11 mouse cellular contexts compared by ENCODE assay signal in the genomic region with DNA sequence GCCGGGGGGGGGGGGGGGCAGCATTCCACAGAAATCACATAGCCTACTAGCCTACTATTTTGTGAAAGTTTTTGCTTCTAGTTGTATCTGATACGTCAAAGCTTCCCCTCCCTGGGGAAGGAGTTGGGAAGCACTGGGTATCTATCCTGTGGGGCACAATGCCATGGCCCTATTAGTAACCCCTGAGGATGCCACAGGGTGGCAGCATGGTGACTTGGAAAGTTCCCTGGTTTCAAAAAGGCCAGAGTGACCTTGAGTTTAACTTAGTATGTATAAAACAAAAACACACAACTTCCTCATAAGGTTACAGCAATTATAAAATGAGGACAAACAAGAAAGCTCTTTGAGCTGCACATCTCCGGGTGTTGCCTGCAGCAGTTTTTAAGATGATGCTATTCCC. TPM values are rescaled to one million over a fixed set of nuclear protein-coding genes. Genes with fewer than 3 reads are reported as not detected.
DNase-seq lines count a peak whose midpoint lies in the region; ATAC-seq and TF ChIP-seq lines count a peak whose summit lies in the region.
"Had no signal": no experiment of that assay in that cellular context is flagged by ENCODE, and none has a peak within 500 bp of the region (broad histone marks: within the 10 kb centered on the region; RNA-seq: fewer than 3 reads in every experiment).

No protein-coding gene starts in this region.

- no peak overlapping the region for H3K27ac ChIP-seq in heart, postnatal 0 days (ENCODE audit: low read depth)
- H3K27ac ChIP-seq: forebrain, embryonic 13.5 days; midbrain, embryonic 12.5 days had no signal

- no peaks in the 10 kb centered on the region for H3K27me3 ChIP-seq in heart, postnatal 0 days (ENCODE audit: control insufficient read depth, insufficient read depth, low read length)
- no peaks in the 10 kb centered on the region for H3K27me3 ChIP-seq in splenic B cell, adult 2 months (ENCODE audit: control insufficient read depth, insufficient read depth, low read length, poor library complexity, severe bottlenecking)
- H3K27me3 ChIP-seq: forebrain, embryonic 13.5 days; midbrain, embryonic 12.5 days had no signal

- H3K4me2 ChIP-seq in heart, postnatal 0 days (ENCODE audit: low read depth, low read length), result no peak overlapping the region
- H3K4me2 ChIP-seq: forebrain, embryonic 13.5 days; midbrain, embryonic 12.5 days had no signal

- no peak for TF ChIP-seq EP300 in heart, postnatal 0 days (IDR thresholded peaks at IDR 0.05; ENCODE audit: low read depth)

- DNase-seq in heart, postnatal 0 days (ENCODE audit: low spot score), result peak; percentile 46
- DNase-seq in heart, adult 9 months (ENCODE audit: low spot score in 2 of 2), result no peak
- peak; percentile 34 for DNase-seq in ovary, postnatal 36 days (ENCODE audit: low spot score)
- DNase-seq in ovary, postnatal 10 days (ENCODE audit: low spot score), result no peak
- DNase-seq in c-Kit-positive CD71-positive TER-119-positive erythroid progenitor cells, embryonic 14.5 days (ENCODE audit: low spot score), result peak; percentile 45
- DNase-seq in splenic B cell, adult 2 months (ENCODE audit: low read depth, low spot score), result peak; percentile 47
- no peak for DNase-seq in urinary bladder, adult 2 months (ENCODE audit: low spot score)
- DNase-seq in lung, postnatal 25 days (ENCODE audit: low spot score), result no peak

- H3K4me1 ChIP-seq in heart, postnatal 0 days (ENCODE audit: control insufficient read depth, insufficient read depth), result peaks cover 8% of the 10 kb centered on the region; the same call in 1 of the 2 replicates

- peak; percentile 54 for TF ChIP-seq CTCF in heart, postnatal 0 days (IDR thresholded peaks at IDR 0.05; ENCODE audit: low read depth)

- WGBS in heart, postnatal 0 days, result 61% methylated on average over 3 of the region's 3 CpGs

- H3K4me3 ChIP-seq in heart, postnatal 0 days (ENCODE audit: low read depth, low read length), result no peak overlapping the region
- H3K4me3 ChIP-seq: forebrain, embryonic 13.5 days; midbrain, embryonic 12.5 days had no signal

- no peaks in the 10 kb centered on the region for H3K9me3 ChIP-seq in heart, postnatal 0 days (replicated peaks; ENCODE audit: control insufficient read depth, low read length)
- H3K9me3 ChIP-seq: forebrain, embryonic 13.5 days; midbrain, embryonic 12.5 days had no signal

- no peak for ATAC-seq in heart, postnatal 0 days (ENCODE audit: insufficient read depth, low read depth)

- H3K36me3 ChIP-seq in heart, postnatal 0 days (replicated peaks; ENCODE audit: control insufficient read depth, insufficient read depth, low read length), result no peaks in the 10 kb centered on the region
- H3K36me3 ChIP-seq in splenic B cell, adult 2 months (ENCODE audit: control insufficient read depth, insufficient read depth, low read length, poor library complexity, severe bottlenecking), result no peaks in the 10 kb centered on the region
- H3K36me3 ChIP-seq: midbrain, embryonic 12.5 days had no signal

- H3K9ac ChIP-seq in heart, postnatal 0 days (replicated peaks; ENCODE audit: low read depth, low read length), result no peak overlapping the region
- H3K9ac ChIP-seq: forebrain, embryonic 13.5 days; midbrain, embryonic 12.5 days had no signal

RNA-seq across cellular contexts. Expression of a gene that starts 42.8 kb away (rescaled TPM):
- total RNA-seq in heart, postnatal 0 days (2014; rRNA removed; ENCODE audit: low replicate concordance), result not detected in 2 replicates
- polyA plus RNA-seq in heart, postnatal 0 days (2015; fragmentation: Nextera tagmentation; extraction: Ambion mirVana), result 0.10 TPM in 1 of 2 replicates, not detected in the other
- 0.08 and 0.27 TPM in 2 replicates for polyA plus RNA-seq in urinary bladder, adult 2 months (2012; rRNA removed)
- polyA plus RNA-seq: forebrain, embryonic 13.5 days; intestine, embryonic 16.5 days; midbrain, embryonic 12.5 days had no signal

Comparison
In these comparisons a context has a peak if more than half of its experiments do, and no peak if none do; other contexts are left out.
1. DNase-seq: peak in heart, postnatal 0 days (single experiment), ovary, postnatal 36 days (single experiment), c-Kit-positive CD71-positive TER-119-positive erythroid progenitor cells, embryonic 14.5 days (single experiment) and splenic B cell, adult 2 months (single experiment); none in heart, adult 9 months (0 of 2), ovary, postnatal 10 days (single experiment), urinary bladder, adult 2 months (single experiment) and lung, postnatal 25 days (single experiment).